ENCODE assay signal across 8 mouse cellular contexts in the genomic region with DNA sequence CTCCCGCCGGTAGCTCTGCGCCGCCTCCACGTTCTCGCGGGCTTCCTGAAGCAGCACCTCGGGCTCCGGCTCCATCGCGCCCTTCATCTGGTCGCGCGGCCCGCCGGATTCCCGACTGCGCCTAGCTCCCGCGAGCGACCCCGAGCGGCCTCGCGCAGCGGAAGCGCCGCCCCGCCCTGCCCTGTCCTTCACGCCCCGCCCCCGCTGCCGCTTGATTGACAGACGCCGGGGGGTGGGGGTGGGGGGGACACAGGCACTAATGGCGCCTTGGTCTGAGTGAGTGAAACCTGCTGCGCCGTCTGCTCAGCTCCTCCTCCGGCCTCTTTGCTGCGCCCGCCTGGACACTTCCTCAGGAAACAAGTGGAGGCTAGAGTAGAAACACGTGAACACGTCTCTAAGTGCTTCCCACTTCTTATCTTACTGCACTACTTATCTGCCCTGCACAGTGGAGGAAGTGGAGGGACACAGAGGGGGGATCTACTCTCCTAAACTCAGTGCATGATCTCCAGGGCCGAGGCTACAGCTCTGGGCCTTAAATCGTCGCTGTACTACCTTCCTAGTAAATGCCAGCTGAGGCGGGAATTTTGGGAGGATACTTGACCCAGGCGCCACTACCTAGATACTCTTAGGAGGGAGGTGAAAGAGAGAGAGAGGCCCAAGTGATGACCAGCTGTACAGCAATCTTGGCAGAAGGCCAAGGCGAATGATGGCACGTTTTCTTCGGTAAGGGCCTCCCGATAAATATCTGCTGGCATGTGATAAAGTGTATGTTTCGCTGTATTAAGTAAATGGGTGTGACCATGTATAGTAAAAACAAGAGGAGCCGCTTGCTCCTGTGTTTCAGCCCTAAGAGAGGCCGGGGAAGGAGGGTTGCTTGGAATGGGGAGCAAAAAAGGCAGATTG. TPM values are rescaled to one million over a fixed set of nuclear protein-coding genes. Genes with fewer than 3 reads are reported as not detected.
DNase-seq lines count a peak whose midpoint lies in the region; ATAC-seq and TF ChIP-seq lines count a peak whose summit lies in the region.

A gene (minus strand): TSS at position 166 of the 903 bp plus-strand sequence.

- H3K36me3 ChIP-seq in hindbrain, embryonic 15.5 days: no peaks in the 10 kb centered on the region

- WGBS in hindbrain, embryonic 15.5 days: 6% methylated on average over 55 of the region's 55 CpGs

- H3K4me2 ChIP-seq in hindbrain, embryonic 15.5 days: peak within 1 kb of the TSS; percentile 67

- POLR2A ChIA-PET in Patski (lab: Charles Lee): interaction anchor here (0.7 to 1.6 kb wide), 3 partner anchors 10 to 119 kb away, joined by 3 to 6 read pairs (median 4); no protein-coding TSS in a partner anchor

- ATAC-seq in Patski: peak; percentile 92
- peak; percentile 94 for ATAC-seq in hindbrain, embryonic 15.5 days (ENCODE audit: low FRiP score, low read depth)

- TF ChIP-seq CTCF in Patski (IDR thresholded peaks at IDR 0.05): peak; percentile 83

- H3K9ac ChIP-seq in hindbrain, embryonic 15.5 days: peak within 1 kb of the TSS; percentile 67

- H3K27ac ChIP-seq in hindbrain, embryonic 15.5 days (replicated peaks): peak within 1 kb of the TSS; percentile 77

- peak; percentile 24 for DNase-seq in Patski (ENCODE audit: low read depth, low spot score)
- peak; percentile 97 to 98 for DNase-seq in cerebellum, postnatal 14 days
- peak; percentile 71 to 78 for DNase-seq in frontal cortex, postnatal 25 days (ENCODE audit: low spot score in 2 of 2)
- peak; percentile 81 for DNase-seq in left cerebral cortex, adult 11 months (ENCODE audit: low spot score)
- DNase-seq in lung, postnatal 4 days: peak; percentile 97
- DNase-seq in retina, postnatal 7 days (ENCODE audit: low read depth, low spot score): peak; percentile 92
- DNase-seq in urinary bladder, adult 2 months (ENCODE audit: low spot score): peak; percentile 81

- in situ Hi-C loops in Patski (cut with MboI; ENCODE audit: low pct_unique_long_range_greater_than_20kb): loop anchor here (5.0 kb wide), 1 partner anchor 39 kb away; no protein-coding TSS in a partner anchor

- no peaks in the 10 kb centered on the region for H3K27me3 ChIP-seq in Patski
- no peaks in the 10 kb centered on the region for H3K27me3 ChIP-seq in hindbrain, embryonic 15.5 days

- H3K9me3 ChIP-seq in hindbrain, embryonic 15.5 days: no peaks in the 10 kb centered on the region

- H3K4me1 ChIP-seq in hindbrain, embryonic 15.5 days (replicated peaks): peaks cover 16% of the 10 kb centered on the region

- H3K4me3 ChIP-seq in hindbrain, embryonic 15.5 days: peak within 1 kb of the TSS; percentile 67

- CTCF ChIA-PET in Patski (lab: Charles Lee): no interaction called here

RNA-seq across cellular contexts. Expression of the gene that starts here (rescaled TPM):
- polyA plus RNA-seq in Patski (2021): 27.9 TPM
- polyA plus RNA-seq in hindbrain, embryonic 15.5 days (2015; fragmentation: Nextera tagmentation; extraction: Ambion mirVana): 12.3 and 13.3 TPM in 2 replicates
- polyA plus RNA-seq in urinary bladder, adult 2 months (2012; rRNA removed): 17.5 and 17.7 TPM in 2 replicates

Comparison
In these comparisons a context has a peak if more than half of its experiments do, and no peak if none do; other contexts are left out.
1. Peak in every context shown above with its lines: DNase-seq, ATAC-seq, H3K4me3 ChIP-seq and H3K27ac ChIP-seq.
2. DNase-seq: peak in every context shown above with its lines; median percentile 98 in cerebellum, postnatal 14 days; 97 in lung, postnatal 4 days; 92 in retina, postnatal 7 days; 81 in left cerebral cortex, adult 11 months; 81 in urinary bladder, adult 2 months; 74 in frontal cortex, postnatal 25 days; 24 in Patski.